Mouse (Mus musculus): ENCODE data around the gene Clic3.
"Not testable (repeated sequence)": the region's sequence is repeated elsewhere in the genome, so short reads cannot be mapped to it uniquely, and the experiment has no call there.

Gene Clic3

GRCm38 (mm10) chr2:25456205-25456953, at the start of gene Clic3:
TSS of gene Clic3 (plus strand) at chr2:25456838.
- peak; percentile 42 for DNase-seq (ENCODE audit: low read depth, low spot score)

GRCm38 (mm10) chr2:25408908-25409307, 47.7 kb upstream of the Clic3 start:
- no peak for DNase-seq (ENCODE audit: low read depth, low spot score)

GRCm38 (mm10) chr2:25413436-25413835, 43.2 kb upstream of the Clic3 start:
- DNase-seq (ENCODE audit: low read depth, low spot score): not testable (repeated sequence)

- DNase-seq (ENCODE audit: low read depth, low spot score): no peak
Observed at GRCm38 (mm10) chr2:25417426-25417825, 39.2 kb upstream of the Clic3 start.

- DNase-seq (ENCODE audit: low read depth, low spot score): peak; percentile 85
Observed at GRCm38 (mm10) chr2:25421896-25422295, 34.7 kb upstream of the Clic3 start.

- DNase-seq (ENCODE audit: low read depth, low spot score): no peak
Observed at GRCm38 (mm10) chr2:25422587-25423410, 33.8 kb upstream of the Clic3 start, which contains the start of gene Fut7. TSS of gene Fut7 (plus strand) at chr2:25423267.

GRCm38 (mm10) chr2:25423626-25424025, 33.0 kb upstream of the Clic3 start:
- DNase-seq (ENCODE audit: low read depth, low spot score): no peak

- DNase-seq (ENCODE audit: low read depth, low spot score): no peak
Observed at GRCm38 (mm10) chr2:25425481-25425880, 31.2 kb upstream of the Clic3 start.

GRCm38 (mm10) chr2:25426721-25427191, 29.9 kb upstream of the Clic3 start:
- DNase-seq (ENCODE audit: low read depth, low spot score): peak; percentile 89

GRCm38 (mm10) chr2:25427256-25427655, 29.4 kb upstream of the Clic3 start:
- DNase-seq (ENCODE audit: low read depth, low spot score): no peak

GRCm38 (mm10) chr2:25428442-25429236, 28.0 kb upstream of the Clic3 start, which contains the start of gene Abca2:
TSS of gene Abca2 (plus strand) at chr2:25428703.
- peak; percentile 93 for DNase-seq (ENCODE audit: low read depth, low spot score)

- no peak for DNase-seq (ENCODE audit: low read depth, low spot score)
Observed at GRCm38 (mm10) chr2:25429435-25430180, 27.0 kb upstream of the Clic3 start.

GRCm38 (mm10) chr2:25430395-25431233, 26.0 kb upstream of the Clic3 start:
- no peak for DNase-seq (ENCODE audit: low read depth, low spot score)

- DNase-seq (ENCODE audit: low read depth, low spot score): no peak
Observed at GRCm38 (mm10) chr2:25431308-25431855, 25.3 kb upstream of the Clic3 start.

- DNase-seq (ENCODE audit: low read depth, low spot score): no peak
Observed at GRCm38 (mm10) chr2:25432326-25433098, 24.1 kb upstream of the Clic3 start.

GRCm38 (mm10) chr2:25433101-25433500, 23.5 kb upstream of the Clic3 start:
- DNase-seq (ENCODE audit: low read depth, low spot score): no peak

GRCm38 (mm10) chr2:25434292-25434691, 22.3 kb upstream of the Clic3 start:
- no peak for DNase-seq (ENCODE audit: low read depth, low spot score)

- no peak for DNase-seq (ENCODE audit: low read depth, low spot score)
Observed at GRCm38 (mm10) chr2:25436286-25436820, 20.3 kb upstream of the Clic3 start.

GRCm38 (mm10) chr2:25441067-25441466, 15.6 kb upstream of the Clic3 start:
- DNase-seq (ENCODE audit: low read depth, low spot score): no peak

Data from R1 (cell line).